Mouse (Mus musculus) lung, embryonic 16.5 days (tissue): Measurements from ENCODE around the gene Megf11. TPM values are rescaled to one million over a fixed set of nuclear protein-coding genes. Genes with fewer than 3 reads are reported as not detected.
"Not testable (repeated sequence)": the region's sequence is repeated elsewhere in the genome, so short reads cannot be mapped to it uniquely, and the experiment has no call there.

Source experiments
- ATAC-seq: fragments of 200-750 bp; cut with Nextera tagmentation; 2 replicates; pipeline ENCODE4 v1.8.0; 2017; ENCODE audit warnings: low read depth, mild to moderate bottlenecking, moderate library complexity
- H3K27ac ChIP-seq: fragments of 300-500 bp; sonication (generic); 2 replicates; pipeline ENCODE4 v1.5.1; 2014; ENCODE audit warnings: mild to moderate bottlenecking, control low read depth, low read length
- H3K27me3 ChIP-seq: fragments of 300-500 bp; sonication (generic); 2 replicates; pipeline ENCODE4 v1.6.1; 2014; ENCODE audit warnings: low read depth, low read length, mixed read lengths; ENCODE audit not compliant: control insufficient read depth, insufficient read depth
- H3K36me3 ChIP-seq: fragments of 300-500 bp; sonication (generic); 2 replicates; pipeline ENCODE4 v1.6.1; 2014; ENCODE audit warnings: low read length; ENCODE audit not compliant: control insufficient read depth, insufficient read depth
- H3K4me1 ChIP-seq: fragments of 300-500 bp; sonication (generic); replicated peaks from 2 replicates; pipeline ENCODE4 v1.6.1; 2014; ENCODE audit warnings: low read length, mixed read lengths; ENCODE audit not compliant: control insufficient read depth, insufficient read depth
- H3K4me2 ChIP-seq: fragments of 300-500 bp; sonication (generic); 2 replicates; pipeline ENCODE4 v1.6.1; 2014; ENCODE audit warnings: low read depth, low read length, control low read depth
- H3K4me3 ChIP-seq: fragments of 300-500 bp; sonication (generic); 2 replicates; pipeline ENCODE4 v1.5.1; 2014; ENCODE audit warnings: mild to moderate bottlenecking, low read length, control low read depth
- H3K9ac ChIP-seq: fragments of 300-500 bp; sonication (generic); 2 replicates; pipeline ENCODE4 v1.6.1; 2014; ENCODE audit warnings: low read length, control low read depth
- H3K9me3 ChIP-seq: fragments of 300-500 bp; sonication (generic); 2 replicates; pipeline ENCODE4 v1.6.1; 2016; ENCODE audit warnings: low read length; ENCODE audit not compliant: control insufficient read depth
- WGBS: fragments of 180-500 bp; shearing (Covaris S2); extraction: QIAGEN DNeasy Blood & Tissue Kit; methylation state at CpG from one replicate; pipeline ENCODE4 v1.1.7; 2014; 5-methylcytosine and 5-hydroxymethylcytosine counted together
- polyA plus RNA-seq: library from polyadenylated mRNA; unstranded; fragments of >200 nt; fragmentation: Nextera tagmentation; extraction: Ambion mirVana; gene quantifications from 2 replicates; pipeline ENCODE4 v1.2.1, GENCODE M21; 2015

The Megf11 gene
- polyA plus RNA-seq, 1 experiment from 2014 or later, result 1.2 TPM

GRCm38 (mm10) chr9:64660222-64660621, 274.8 kb downstream of the Megf11 start:
- Histone ChIP-seq H3K9ac (no peak overlapping the region), H3K36me3 (no peaks in the 10 kb centered on the region), H3K27me3 (no peaks in the 10 kb centered on the region), H3K9me3 (no peaks in the 10 kb centered on the region), H3K27ac (no peak overlapping the region), H3K4me3 (no peak overlapping the region), H3K4me2 (no peak overlapping the region), H3K4me1 (no peaks in the 10 kb centered on the region)
- ATAC-seq, result no peak
- WGBS, result 54% methylated on average over 7 of the region's 7 CpGs

GRCm38 (mm10) chr9:64664612-64665011, 279.2 kb downstream of the Megf11 start:
- Histone ChIP-seq H3K27ac (no peak overlapping the region), H3K4me1 (no peaks in the 10 kb centered on the region), H3K27me3 (no peaks in the 10 kb centered on the region), H3K4me3 (no peak overlapping the region), H3K4me2 (no peak overlapping the region), H3K9ac (no peak overlapping the region), H3K9me3 (no peaks in the 10 kb centered on the region), H3K36me3 (no peaks in the 10 kb centered on the region)
- 27% methylated on average over 1 of the region's 1 CpGs for WGBS
- no peak for ATAC-seq

- 30% methylated on average over 4 of the region's 4 CpGs for WGBS
These were observed 281.1 kb downstream of the Megf11 start for GRCm38 (mm10) chr9:64666549-64666948.

GRCm38 (mm10) chr9:64667513-64667912, 282.1 kb downstream of the Megf11 start:
- no peaks in the 10 kb centered on the region for H3K36me3 ChIP-seq
- no peak overlapping the region for H3K27ac ChIP-seq
- no peak overlapping the region for H3K9ac ChIP-seq
- H3K9me3 ChIP-seq, result no peaks in the 10 kb centered on the region
- H3K4me2 ChIP-seq, result no peak overlapping the region
- H3K4me1 ChIP-seq, result no peaks in the 10 kb centered on the region
- WGBS, result 3% methylated on average over 5 of the region's 5 CpGs
- H3K4me3 ChIP-seq, result no peak overlapping the region
- no peaks in the 10 kb centered on the region for H3K27me3 ChIP-seq
- peak; percentile 47; the same call in 1 of the 2 replicates for ATAC-seq

More at GRCm38 (mm10) chr9:64666549-64666948, 281.1 kb downstream of the Megf11 start:
- Histone ChIP-seq H3K4me1 (no peaks in the 10 kb centered on the region), H3K4me2 (no peak overlapping the region), H3K9me3 (no peaks in the 10 kb centered on the region), H3K27me3 (no peaks in the 10 kb centered on the region), H3K4me3 (no peak overlapping the region), H3K27ac (no peak overlapping the region), H3K9ac (no peak overlapping the region), H3K36me3 (no peaks in the 10 kb centered on the region)
- no peak for ATAC-seq

- Histone ChIP-seq H3K4me1 (no peaks in the 10 kb centered on the region), H3K4me3 (no peak overlapping the region), H3K27me3 (no peaks in the 10 kb centered on the region), H3K4me2 (no peak overlapping the region), H3K36me3 (no peaks in the 10 kb centered on the region), H3K27ac (no peak overlapping the region), H3K9ac (no peak overlapping the region), H3K9me3 (no peaks in the 10 kb centered on the region)
- 89% methylated on average over 2 of the region's 2 CpGs for WGBS
- no peak for ATAC-seq
These were observed 282.6 kb downstream of the Megf11 start for GRCm38 (mm10) chr9:64668001-64668400.

GRCm38 (mm10) chr9:64671341-64672319, 286.2 kb downstream of the Megf11 start:
- not testable (repeated sequence) for H3K4me3 ChIP-seq, H3K4me2 ChIP-seq, H3K27ac ChIP-seq, H3K9ac ChIP-seq, H3K27me3 ChIP-seq, H3K36me3 ChIP-seq, H3K4me1 ChIP-seq, H3K9me3 ChIP-seq
- WGBS, result 36% methylated on average over 7 of the region's 11 CpGs
- peak; percentile 59; the same call in 1 of the 2 replicates for ATAC-seq

- WGBS, result 50% methylated on average over 13 of the region's 13 CpGs
- no peaks in the 10 kb centered on the region for H3K27me3 ChIP-seq
- H3K9ac ChIP-seq, result no peak overlapping the region
- no peak overlapping the region for H3K4me2 ChIP-seq
- no peak overlapping the region for H3K4me3 ChIP-seq
- H3K27ac ChIP-seq, result no peak overlapping the region
- ATAC-seq, result no peak
- H3K36me3 ChIP-seq, result no peaks in the 10 kb centered on the region
- H3K9me3 ChIP-seq, result no peaks in the 10 kb centered on the region
- no peaks in the 10 kb centered on the region for H3K4me1 ChIP-seq
These were observed 301.9 kb downstream of the Megf11 start for GRCm38 (mm10) chr9:64687122-64688014.

GRCm38 (mm10) chr9:64688015-64688394, 302.6 kb downstream of the Megf11 start:
- no peak overlapping the region for H3K4me2 ChIP-seq
- H3K4me1 ChIP-seq, result no peaks in the 10 kb centered on the region
- 30% methylated on average over 1 of the region's 1 CpGs for WGBS
- no peak overlapping the region for H3K27ac ChIP-seq
- no peaks in the 10 kb centered on the region for H3K9me3 ChIP-seq
- no peaks in the 10 kb centered on the region for H3K27me3 ChIP-seq
- H3K9ac ChIP-seq, result no peak overlapping the region
- no peak for ATAC-seq
- H3K4me3 ChIP-seq, result no peak overlapping the region
- no peaks in the 10 kb centered on the region for H3K36me3 ChIP-seq

- H3K9ac ChIP-seq, result no peak overlapping the region
- H3K9me3 ChIP-seq, result no peaks in the 10 kb centered on the region
- H3K4me3 ChIP-seq, result no peak overlapping the region
- H3K4me2 ChIP-seq, result no peak overlapping the region
- H3K27me3 ChIP-seq, result no peaks in the 10 kb centered on the region
- no peak overlapping the region for H3K27ac ChIP-seq
- peaks cover 3% of the 10 kb centered on the region; the same call in 1 of the 2 replicates for H3K36me3 ChIP-seq
- WGBS, result 86% methylated on average over 2 of the region's 2 CpGs
- H3K4me1 ChIP-seq, result no peaks in the 10 kb centered on the region
- no peak for ATAC-seq
These were observed 305.3 kb downstream of the Megf11 start for GRCm38 (mm10) chr9:64690771-64691170.
